Mouse (Mus musculus) heart, postnatal 14 days (tissue): Measurements from ENCODE around the gene D330045A20Rik. TPM values are rescaled to one million over a fixed set of nuclear protein-coding genes. Genes with fewer than 3 reads are reported as not detected.
A peak's percentile ranks its signal among the peaks of the same experiment; 100 is the strongest.
"Not testable (repeated sequence)": the region's sequence is repeated elsewhere in the genome, so short reads cannot be mapped to it uniquely, and the experiment has no call there.

Experiments
- DNase-seq, 2 experiments: peaks; one replicate each; pipeline ENCODE4 v3.0.0; 2021 to 2022
- intact Hi-C: fragments of 180-260 bp; cut with DNase I; formaldehyde crosslinking; loops from one replicate; pipeline ENCODE4 v1.15.1; 2025
- total RNA-seq, 2 experiments: library from RNA; stranded (reverse); gene quantifications; 2 replicates each; pipeline ENCODE4 v1.2.3; 2021

Gene D330045A20Rik
- total RNA-seq, 2 experiments from 2014 or later = 0.12 to 0.24 TPM

GRCm38 (mm10) chrX:139570054-139570453, 89.9 kb downstream of the D330045A20Rik start:
- no peak for DNase-seq
- intact Hi-C loops = no loop called here

GRCm38 (mm10) chrX:139578649-139579278, 98.6 kb downstream of the D330045A20Rik start:
- intact Hi-C loops = no loop called here
- DNase-seq = no peak

GRCm38 (mm10) chrX:139583616-139584015, 103.4 kb downstream of the D330045A20Rik start:
- peak; percentile 1 to 13 for DNase-seq
- intact Hi-C loops = no loop called here

DNA sequence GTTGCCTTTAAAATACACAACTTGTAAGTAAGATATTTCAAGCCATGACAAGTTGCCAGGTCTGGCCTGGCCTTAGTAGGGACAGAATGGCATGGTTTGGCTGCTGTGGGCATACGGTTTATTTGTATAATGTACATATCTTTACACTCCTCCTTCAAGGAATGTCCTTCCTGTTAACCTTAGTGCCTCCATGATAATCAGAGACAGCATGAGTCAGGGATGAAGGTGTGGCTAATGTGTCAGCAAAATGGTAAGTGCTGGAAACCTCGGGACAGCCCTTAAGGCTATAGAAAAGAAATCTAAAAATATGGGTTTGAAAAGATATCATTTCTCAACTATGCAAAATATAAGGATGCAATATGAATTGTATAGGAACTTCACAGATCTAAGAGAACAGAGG, 106.5 kb downstream of the D330045A20Rik start:
- intact Hi-C loops, DNase-seq: not testable (repeated sequence)

GRCm38 (mm10) chrX:139596404-139596803, 116.2 kb downstream of the D330045A20Rik start:
- intact Hi-C loops = loop anchor here (10.0 kb wide), 1 partner anchor 58 kb away; no protein-coding TSS in a partner anchor
- DNase-seq = no peak

Other genes starting within 250 kb of the D330045A20Rik start
- gene Trap1a, start 146.7 kb upstream of the D330045A20Rik start, total RNA-seq = not detected
- gene Rnf128, start 82.9 kb downstream of the D330045A20Rik start, total RNA-seq = 10 to 100 TPM; 63.5 to 65.2 TPM
- 1 to 10 TPM; 6.0 to 6.6 TPM for gene Tbc1d8b, start 204.6 kb downstream of the D330045A20Rik start, total RNA-seq
- gene Gm15013, start 234.1 kb downstream of the D330045A20Rik start, total RNA-seq = not detected